Mouse (Mus musculus): ENCODE results near the gene Qrsl1. TPM values are rescaled to one million over a fixed set of nuclear protein-coding genes. Genes with fewer than 3 reads are reported as not detected.

Gene Qrsl1
- total and polyA plus RNA-seq, 3 experiments, result 2.8 to 8.2 (median 6.3) TPM

DNA sequence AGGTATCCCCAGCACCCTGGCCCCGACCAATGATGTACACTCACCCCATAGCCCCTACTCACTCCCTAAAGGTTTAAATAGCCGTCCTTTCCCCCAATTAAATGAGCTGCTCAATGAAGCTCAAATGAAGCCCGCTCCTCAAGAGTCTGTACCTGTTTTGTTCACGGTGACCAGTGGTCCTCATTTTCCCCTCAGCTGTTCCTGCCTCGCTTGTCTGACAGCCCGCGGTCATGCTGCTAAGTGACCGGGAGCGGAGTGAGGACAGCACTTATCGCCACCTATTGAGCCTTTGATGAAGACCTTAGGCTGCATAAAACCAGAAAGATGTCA lies 72.9 kb downstream of the Qrsl1 start:
- no peaks in the 10 kb centered on the region for H3K36me3 ChIP-seq (replicated peaks)

GRCm38 (mm10) chr10:43827958-43828685 lies 73.4 kb downstream of the Qrsl1 start:
- no peak for ATAC-seq (ENCODE audit: extremely low read depth, insufficient number of reproducible peaks, low FRiP score, poor library complexity, severe bottlenecking)
- no peaks in the 10 kb centered on the region for H3K4me1 ChIP-seq (ENCODE audit: insufficient read depth, low read depth, low read length)
- no peak for TF ChIP-seq CTCF (IDR thresholded peaks at IDR 0.05; ENCODE audit: low read depth, low read length)

More for the DNA sequence above, 72.9 kb downstream of the Qrsl1 start:
- TF ChIP-seq GATA2 (IDR thresholded peaks at IDR 0.05; ENCODE audit: borderline replicate concordance, low read depth, low read length), result no peak
- no peak for TF ChIP-seq GATA1 (IDR thresholded peaks at IDR 0.05; ENCODE audit: borderline replicate concordance, low read length)
- no peak for TF ChIP-seq TAL1 (conservative IDR thresholded peaks at IDR 0.05; ENCODE audit: low read depth, low read length)
- no peak for TF ChIP-seq CTCF (IDR thresholded peaks at IDR 0.05; ENCODE audit: low read depth, low read length)
- TF ChIP-seq POLR2AphosphoS5 (IDR thresholded peaks at IDR 0.05; ENCODE audit: insufficient replicate concordance, low read depth, low read length), result no peak
- ATAC-seq (ENCODE audit: extremely low read depth, insufficient number of reproducible peaks, low FRiP score, poor library complexity, severe bottlenecking), result no peak
- H3K27me3 ChIP-seq (ENCODE audit: insufficient read depth, low read length), result no peaks in the 10 kb centered on the region
- H3K9me3 ChIP-seq (replicated peaks), result no peaks in the 10 kb centered on the region
- no peak overlapping the region for H3K4me3 ChIP-seq (ENCODE audit: low read depth, low read length)
- DNase-seq (ENCODE audit: low spot score), result no peak
- no peaks in the 10 kb centered on the region for H3K4me1 ChIP-seq (ENCODE audit: insufficient read depth, low read depth, low read length)

GRCm38 (mm10) chr10:43826773-43827621 lies 74.5 kb downstream of the Qrsl1 start:
- H3K27me3 ChIP-seq (ENCODE audit: insufficient read depth, low read length), result no peaks in the 10 kb centered on the region
- H3K4me3 ChIP-seq (ENCODE audit: low read depth, low read length), result no peak overlapping the region
- TF ChIP-seq GATA1 (IDR thresholded peaks at IDR 0.05; ENCODE audit: borderline replicate concordance, low read length) (no peak), CTCF (IDR thresholded peaks at IDR 0.05; ENCODE audit: low read depth, low read length) (no peak), TAL1 (conservative IDR thresholded peaks at IDR 0.05; ENCODE audit: low read depth, low read length) (no peak), POLR2AphosphoS5 (IDR thresholded peaks at IDR 0.05; ENCODE audit: insufficient replicate concordance, low read depth, low read length) (no peak), GATA2 (IDR thresholded peaks at IDR 0.05; ENCODE audit: borderline replicate concordance, low read depth, low read length) (no peak)
- DNase-seq (ENCODE audit: low spot score), result no peak
- no peaks in the 10 kb centered on the region for H3K36me3 ChIP-seq (replicated peaks)
- no peak for ATAC-seq (ENCODE audit: extremely low read depth, insufficient number of reproducible peaks, low FRiP score, poor library complexity, severe bottlenecking)
- H3K4me1 ChIP-seq (ENCODE audit: insufficient read depth, low read depth, low read length), result no peaks in the 10 kb centered on the region
- H3K9me3 ChIP-seq (replicated peaks), result no peaks in the 10 kb centered on the region

More at GRCm38 (mm10) chr10:43827958-43828685, 73.4 kb downstream of the Qrsl1 start:
- H3K4me3 ChIP-seq (ENCODE audit: low read depth, low read length), result no peak overlapping the region
- no peak for DNase-seq (ENCODE audit: low spot score)
- no peaks in the 10 kb centered on the region for H3K27me3 ChIP-seq (ENCODE audit: insufficient read depth, low read length)
- no peaks in the 10 kb centered on the region for H3K36me3 ChIP-seq (replicated peaks)
- H3K9me3 ChIP-seq (replicated peaks), result no peaks in the 10 kb centered on the region

DNA sequence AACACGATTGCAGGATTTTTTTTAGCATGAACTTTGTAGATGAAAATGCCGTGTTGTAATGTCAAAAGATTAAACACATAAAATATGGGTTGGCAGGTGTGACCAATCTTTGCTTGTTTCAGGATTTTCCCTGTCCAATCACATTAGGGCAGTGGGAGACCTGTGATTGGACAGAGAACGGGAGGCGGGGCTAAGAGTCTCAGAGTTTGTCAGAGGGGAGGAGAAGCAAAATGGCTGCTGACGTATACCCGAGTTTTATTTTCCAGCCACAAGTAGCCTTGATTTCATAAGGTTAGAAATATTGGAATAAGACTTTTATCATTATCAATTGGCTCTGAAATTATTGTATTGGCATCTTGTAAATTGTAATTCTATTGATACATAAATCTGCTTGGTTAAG lies 75.8 kb downstream of the Qrsl1 start:
- TF ChIP-seq GATA1 (IDR thresholded peaks at IDR 0.05; ENCODE audit: borderline replicate concordance, low read length), result no peak
- no peak for TF ChIP-seq CTCF (IDR thresholded peaks at IDR 0.05; ENCODE audit: low read depth, low read length)
- TF ChIP-seq TAL1 (conservative IDR thresholded peaks at IDR 0.05; ENCODE audit: low read depth, low read length), result no peak
- TF ChIP-seq POLR2AphosphoS5 (IDR thresholded peaks at IDR 0.05; ENCODE audit: insufficient replicate concordance, low read depth, low read length), result no peak
- TF ChIP-seq GATA2 (IDR thresholded peaks at IDR 0.05; ENCODE audit: borderline replicate concordance, low read depth, low read length), result no peak
- no peaks in the 10 kb centered on the region for H3K4me1 ChIP-seq (ENCODE audit: insufficient read depth, low read depth, low read length)
- no peaks in the 10 kb centered on the region for H3K9me3 ChIP-seq (replicated peaks)
- H3K36me3 ChIP-seq (replicated peaks), result no peaks in the 10 kb centered on the region
- H3K4me3 ChIP-seq (ENCODE audit: low read depth, low read length), result no peak overlapping the region
- H3K27me3 ChIP-seq (ENCODE audit: insufficient read depth, low read length), result no peaks in the 10 kb centered on the region
- ATAC-seq (ENCODE audit: extremely low read depth, insufficient number of reproducible peaks, low FRiP score, poor library complexity, severe bottlenecking) (no peak), DNase-seq (ENCODE audit: low spot score) (no peak)

- Histone ChIP-seq H3K36me3 (replicated peaks) (no peaks in the 10 kb centered on the region), H3K4me3 (ENCODE audit: low read depth, low read length) (no peak overlapping the region), H3K9me3 (replicated peaks) (no peaks in the 10 kb centered on the region), H3K4me1 (ENCODE audit: insufficient read depth, low read depth, low read length) (no peaks in the 10 kb centered on the region), H3K27me3 (ENCODE audit: insufficient read depth, low read length) (no peaks in the 10 kb centered on the region)
- DNase-seq (ENCODE audit: low spot score), result no peak
- ATAC-seq (ENCODE audit: extremely low read depth, insufficient number of reproducible peaks, low FRiP score, poor library complexity, severe bottlenecking), result no peak
- TF ChIP-seq GATA2 (IDR thresholded peaks at IDR 0.05; ENCODE audit: borderline replicate concordance, low read depth, low read length), result no peak
- TF ChIP-seq GATA1 (IDR thresholded peaks at IDR 0.05; ENCODE audit: borderline replicate concordance, low read length), result no peak
- no peak for TF ChIP-seq TAL1 (conservative IDR thresholded peaks at IDR 0.05; ENCODE audit: low read depth, low read length)
- no peak for TF ChIP-seq CTCF (IDR thresholded peaks at IDR 0.05; ENCODE audit: low read depth, low read length)
- no peak for TF ChIP-seq POLR2AphosphoS5 (IDR thresholded peaks at IDR 0.05; ENCODE audit: insufficient replicate concordance, low read depth, low read length)
These were observed 76.8 kb downstream of the Qrsl1 start for GRCm38 (mm10) chr10:43824713-43825112.

Other genes starting within 250 kb of the Qrsl1 start
- gene Rtn4ip1, start 62 bp upstream of the Qrsl1 start, total RNA-seq (2014; fragmentation: Nextera tagmentation), result 19.2 and 21.5 TPM in 2 replicates
- gene Rtn4ip1, start 62 bp upstream of the Qrsl1 start, total RNA-seq (2017), result 5.4 and 6.9 TPM in 2 replicates
- 1.2 and 1.4 TPM in 2 replicates for gene Rtn4ip1, start 62 bp upstream of the Qrsl1 start, polyA plus RNA-seq (2012)
- 16.2 and 20.2 TPM in 2 replicates for gene Crybg1, start 247.1 kb upstream of the Qrsl1 start, total RNA-seq (2014; fragmentation: Nextera tagmentation)
- gene Crybg1, start 247.1 kb upstream of the Qrsl1 start, total RNA-seq (2017), result 13.4 and 13.9 TPM in 2 replicates
- 4.5 and 4.7 TPM in 2 replicates for gene Crybg1, start 247.1 kb upstream of the Qrsl1 start, polyA plus RNA-seq (2012)